Mouse (Mus musculus) bone marrow, adult 2 months (tissue): ENCODE results near the gene Stk11.
A peak's percentile ranks its signal among the peaks of the same experiment; 100 is the strongest.

Source experiments
- CTCF ChIP-seq: fragments of 200-500 bp; IDR thresholded peaks from 2 replicates; pipeline ENCODE4 v1.5.1; 2011; ENCODE audit warnings: low read length, control low read depth; ENCODE audit not compliant: control insufficient read depth, insufficient read depth
- POLR2A ChIP-seq: fragments of 200-500 bp; IDR thresholded peaks from 2 replicates; pipeline ENCODE4 v1.6.1; 2011; ENCODE audit warnings: low read depth, mild to moderate bottlenecking, control low read depth, low read length, borderline replicate concordance; ENCODE audit not compliant: control insufficient read depth

GRCm38 (mm10) chr10:80151211-80152034, 35.8 kb downstream of the Stk11 start:
- no peak for TF ChIP-seq CTCF
- TF ChIP-seq POLR2A = peak; percentile 52; the same call in 1 of the 2 replicates
